Mouse (Mus musculus): ENCODE results near the gene Haus6. TPM values are rescaled to one million over a fixed set of nuclear protein-coding genes. Genes with fewer than 3 reads are reported as not detected.
"Not testable (repeated sequence)": the region's sequence is repeated elsewhere in the genome, so short reads cannot be mapped to it uniquely, and the experiment has no call there.

Gene Haus6
- polyA plus RNA-seq, 1 experiment, result 4.4 TPM

DNA sequence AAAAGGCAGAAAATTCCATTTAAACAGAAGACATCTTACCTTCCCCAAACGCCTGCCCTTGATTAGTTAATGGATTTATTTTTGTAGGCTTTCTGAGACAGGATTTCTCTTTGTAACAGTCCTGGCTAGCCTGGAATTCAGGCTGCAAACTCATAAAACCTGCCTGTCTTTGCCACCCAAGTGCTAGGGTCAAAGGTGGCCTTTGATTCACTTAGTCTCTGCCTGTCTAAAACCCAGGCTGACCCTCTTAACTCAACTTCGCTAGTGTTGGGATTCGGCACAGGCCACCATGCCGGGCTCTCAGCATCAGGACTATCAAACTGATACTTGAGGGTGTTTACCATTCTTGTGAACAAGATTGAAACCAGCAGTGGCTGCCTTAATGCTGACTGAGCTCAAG lies 20.0 kb upstream of the Haus6 start:
- Histone ChIP-seq H3K27me3 (ENCODE audit: control insufficient read depth, insufficient read depth, low read length) (no peaks in the 10 kb centered on the region), H3K27ac (ENCODE audit: insufficient read depth, low read length) (no peak overlapping the region), H3K4me1 (ENCODE audit: control insufficient read depth, insufficient read depth, low read length) (no peaks in the 10 kb centered on the region), H3K4me3 (replicated peaks; ENCODE audit: insufficient read depth, low read depth, low read length) (no peak overlapping the region)
- TF ChIP-seq POLR2A (IDR thresholded peaks at IDR 0.05; ENCODE audit: borderline replicate concordance, insufficient read depth, low read length) (no peak), CTCF (IDR thresholded peaks at IDR 0.05; ENCODE audit: borderline replicate concordance, insufficient read depth, low read depth, low read length) (no peak)
- 88% methylated on average over 4 of the region's 4 CpGs for WGBS
- DNase-seq, result no peak

DNA sequence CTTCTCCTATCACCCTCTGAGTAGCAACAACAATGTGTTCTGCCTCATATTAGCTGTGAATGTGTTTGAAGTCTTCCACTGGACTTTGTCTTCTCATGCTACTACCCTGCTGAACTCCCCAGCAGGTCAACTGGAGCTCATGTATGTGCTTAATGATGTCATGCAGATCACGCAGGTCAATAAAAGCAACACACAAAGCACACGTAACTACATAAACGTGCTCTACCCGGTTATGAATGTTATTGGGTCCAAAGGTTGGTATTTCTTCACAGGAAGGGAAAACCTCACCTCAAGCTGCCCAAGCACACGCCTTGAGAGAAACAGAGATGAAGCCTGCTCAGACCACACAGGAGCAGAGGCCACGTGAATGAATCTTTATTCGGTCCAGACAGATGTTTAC lies 14.6 kb upstream of the Haus6 start:
- not testable (repeated sequence) for H3K4me3 ChIP-seq (replicated peaks; ENCODE audit: insufficient read depth, low read depth, low read length); H3K4me1 ChIP-seq (ENCODE audit: control insufficient read depth, insufficient read depth, low read length); H3K27me3 ChIP-seq (ENCODE audit: control insufficient read depth, insufficient read depth, low read length); DNase-seq; H3K27ac ChIP-seq (ENCODE audit: insufficient read depth, low read length)
- 89% methylated on average over 7 of the region's 7 CpGs for WGBS

DNA sequence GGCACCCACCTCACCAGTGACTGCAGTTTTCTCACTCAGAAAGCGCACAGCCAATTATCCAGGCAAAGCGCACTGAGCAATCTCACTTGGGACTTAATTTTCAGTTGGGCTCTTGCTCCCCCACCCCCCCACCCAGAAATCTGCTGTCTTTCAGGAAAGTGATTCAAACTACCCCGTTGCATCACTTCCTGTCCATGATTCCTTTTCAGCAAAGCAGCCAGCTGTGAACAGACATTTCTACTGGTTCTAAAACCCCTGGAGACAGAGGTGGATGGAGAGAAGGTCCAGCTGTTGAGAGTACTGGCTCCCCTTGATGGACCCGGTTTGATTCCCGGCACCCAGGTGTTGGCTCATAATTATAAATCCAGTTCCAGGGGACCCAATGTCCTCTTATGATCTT lies 13.6 kb upstream of the Haus6 start:
- 81% methylated on average over 5 of the region's 5 CpGs for WGBS
- H3K4me1 ChIP-seq (ENCODE audit: control insufficient read depth, insufficient read depth, low read length), result no peaks in the 10 kb centered on the region
- no peak overlapping the region for H3K4me3 ChIP-seq (replicated peaks; ENCODE audit: insufficient read depth, low read depth, low read length)
- no peak for TF ChIP-seq CTCF (IDR thresholded peaks at IDR 0.05; ENCODE audit: borderline replicate concordance, insufficient read depth, low read depth, low read length)
- TF ChIP-seq POLR2A (IDR thresholded peaks at IDR 0.05; ENCODE audit: borderline replicate concordance, insufficient read depth, low read length), result no peak
- H3K27ac ChIP-seq (ENCODE audit: insufficient read depth, low read length), result no peak overlapping the region
- DNase-seq, result no peak
- H3K27me3 ChIP-seq (ENCODE audit: control insufficient read depth, insufficient read depth, low read length), result no peaks in the 10 kb centered on the region

DNA sequence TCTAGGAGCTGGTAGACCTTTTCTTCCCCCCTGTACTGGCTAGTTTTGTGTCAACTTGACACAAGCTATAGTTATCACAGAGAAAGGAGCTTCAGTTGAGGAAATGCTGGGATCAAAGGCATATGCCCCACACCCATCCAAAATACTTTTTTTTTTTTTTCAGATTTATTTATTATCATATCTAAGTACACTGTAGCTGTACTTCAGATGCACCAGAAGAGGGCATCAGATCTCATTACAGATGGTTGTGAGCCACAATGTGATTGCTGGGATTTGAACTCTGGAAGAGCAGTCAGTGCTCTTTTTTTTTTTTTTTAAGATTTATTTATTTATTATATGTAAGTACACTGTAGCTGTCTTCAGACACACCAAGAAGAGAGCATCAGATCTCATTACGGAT lies 10.7 kb upstream of the Haus6 start:
- DNase-seq; H3K4me3 ChIP-seq (replicated peaks; ENCODE audit: insufficient read depth, low read depth, low read length); H3K4me1 ChIP-seq (ENCODE audit: control insufficient read depth, insufficient read depth, low read length); H3K27ac ChIP-seq (ENCODE audit: insufficient read depth, low read length); H3K27me3 ChIP-seq (ENCODE audit: control insufficient read depth, insufficient read depth, low read length): not testable (repeated sequence)
- 96% methylated on average over 1 of the region's 1 CpGs for WGBS

DNA sequence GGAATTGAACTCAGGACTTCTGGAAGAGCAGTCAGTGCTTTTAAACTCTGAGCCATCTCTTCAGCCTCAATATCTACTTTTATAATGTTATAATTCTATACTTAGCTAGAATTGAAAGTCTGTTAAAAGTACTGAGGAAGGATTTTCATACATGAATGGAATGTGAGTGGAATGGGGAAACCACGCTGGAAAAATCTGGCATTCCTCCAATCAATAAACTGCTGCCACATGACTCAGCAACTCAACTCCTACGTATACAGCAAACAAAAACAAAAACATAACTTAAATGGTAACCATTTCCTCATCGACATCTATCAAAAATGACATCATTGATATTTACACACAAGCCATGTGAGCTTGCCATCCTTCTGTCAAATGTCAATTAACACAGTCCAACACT lies 10.3 kb upstream of the Haus6 start:
- Histone ChIP-seq H3K4me3 (replicated peaks; ENCODE audit: insufficient read depth, low read depth, low read length) (no peak overlapping the region), H3K4me1 (ENCODE audit: control insufficient read depth, insufficient read depth, low read length) (no peaks in the 10 kb centered on the region), H3K27ac (ENCODE audit: insufficient read depth, low read length) (no peak overlapping the region), H3K27me3 (ENCODE audit: control insufficient read depth, insufficient read depth, low read length) (no peaks in the 10 kb centered on the region)
- no peak for DNase-seq
- WGBS, result 52% methylated on average over 3 of the region's 3 CpGs
- TF ChIP-seq CTCF (IDR thresholded peaks at IDR 0.05; ENCODE audit: borderline replicate concordance, insufficient read depth, low read depth, low read length), result no peak

DNA sequence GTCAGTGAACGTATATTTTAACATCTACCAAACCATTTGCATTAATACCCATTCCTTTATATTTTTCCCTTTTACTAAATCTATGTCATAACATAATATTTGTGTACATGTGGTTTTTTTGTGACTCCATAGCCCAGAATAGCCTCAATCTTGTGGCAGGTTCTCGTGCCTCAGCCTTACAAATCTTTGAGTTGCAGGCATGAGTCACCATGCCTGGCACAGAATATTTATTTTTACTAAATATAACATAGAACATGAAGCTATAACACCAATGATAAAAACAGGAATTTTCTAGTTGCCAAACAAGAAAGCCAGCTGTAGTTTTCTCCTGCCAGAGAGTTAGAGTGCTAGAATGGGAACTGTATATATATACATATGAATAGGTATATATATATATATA lies 8.7 kb upstream of the Haus6 start:
- no peak for DNase-seq
- Histone ChIP-seq H3K4me1 (ENCODE audit: control insufficient read depth, insufficient read depth, low read length) (no peaks in the 10 kb centered on the region), H3K4me3 (replicated peaks; ENCODE audit: insufficient read depth, low read depth, low read length) (no peak overlapping the region), H3K27ac (ENCODE audit: insufficient read depth, low read length) (no peak overlapping the region), H3K27me3 (ENCODE audit: control insufficient read depth, insufficient read depth, low read length) (no peaks in the 10 kb centered on the region)
- TF ChIP-seq POLR2A (IDR thresholded peaks at IDR 0.05; ENCODE audit: borderline replicate concordance, insufficient read depth, low read length), result no peak
- TF ChIP-seq CTCF (IDR thresholded peaks at IDR 0.05; ENCODE audit: borderline replicate concordance, insufficient read depth, low read depth, low read length), result no peak
- WGBS, result 71% methylated on average over 2 of the region's 2 CpGs

DNA sequence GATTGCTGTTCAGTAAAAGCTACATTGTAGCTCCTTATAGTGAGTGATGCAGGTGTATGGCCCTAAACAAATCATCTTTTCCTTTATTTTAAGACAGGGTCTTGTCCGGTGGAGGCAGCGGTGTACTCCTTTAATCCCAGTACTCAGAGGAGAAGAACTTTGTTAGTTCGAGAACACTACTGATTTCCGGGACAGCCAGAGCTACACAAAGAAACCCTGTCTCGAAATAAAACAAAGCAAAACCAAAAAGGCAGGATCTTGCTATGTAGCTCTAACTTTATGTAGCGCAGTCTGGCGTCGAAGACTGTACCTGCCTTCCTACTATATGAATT lies 400 bp upstream of the Haus6 start:
- peak overlapping the region; percentile 70 for H3K4me3 ChIP-seq (replicated peaks; ENCODE audit: insufficient read depth, low read depth, low read length)
- no peak overlapping the region for H3K27ac ChIP-seq (ENCODE audit: insufficient read depth, low read length)
- no peaks in the 10 kb centered on the region for H3K4me1 ChIP-seq (ENCODE audit: control insufficient read depth, insufficient read depth, low read length)
- TF ChIP-seq CTCF (IDR thresholded peaks at IDR 0.05; ENCODE audit: borderline replicate concordance, insufficient read depth, low read depth, low read length) (no peak), POLR2A (IDR thresholded peaks at IDR 0.05; ENCODE audit: borderline replicate concordance, insufficient read depth, low read length) (no peak)
- DNase-seq, result no peak
- 33% methylated on average over 8 of the region's 8 CpGs for WGBS
- H3K27me3 ChIP-seq (ENCODE audit: control insufficient read depth, insufficient read depth, low read length), result no peaks in the 10 kb centered on the region

DNA sequence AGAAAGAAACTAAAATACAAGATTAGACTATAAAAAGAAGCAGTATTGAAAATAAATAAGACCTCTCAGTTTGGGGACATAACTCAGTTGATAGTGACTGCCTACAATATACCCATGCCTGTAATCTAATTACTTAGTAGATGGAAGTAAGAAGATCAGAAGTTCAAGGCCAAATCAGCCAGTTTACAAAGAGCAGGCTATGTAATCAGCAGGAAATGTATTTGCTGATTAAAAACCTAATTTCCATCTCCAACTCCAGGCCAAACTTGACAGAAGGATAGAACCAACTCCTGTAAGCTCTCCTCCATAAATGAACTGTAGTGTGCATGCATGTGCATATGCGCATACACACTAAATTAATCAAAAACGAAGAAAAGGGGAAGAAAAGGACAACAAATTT lies 20.6 kb downstream of the Haus6 start:
- Histone ChIP-seq H3K4me1 (ENCODE audit: control insufficient read depth, insufficient read depth, low read length) (no peaks in the 10 kb centered on the region), H3K4me3 (replicated peaks; ENCODE audit: insufficient read depth, low read depth, low read length) (no peak overlapping the region), H3K27ac (ENCODE audit: insufficient read depth, low read length) (no peak overlapping the region), H3K27me3 (ENCODE audit: control insufficient read depth, insufficient read depth, low read length) (no peaks in the 10 kb centered on the region)
- TF ChIP-seq CTCF (IDR thresholded peaks at IDR 0.05; ENCODE audit: borderline replicate concordance, insufficient read depth, low read depth, low read length) (no peak), POLR2A (IDR thresholded peaks at IDR 0.05; ENCODE audit: borderline replicate concordance, insufficient read depth, low read length) (no peak)
- no peak for DNase-seq
- WGBS, result 93% methylated on average over 2 of the region's 2 CpGs

DNA sequence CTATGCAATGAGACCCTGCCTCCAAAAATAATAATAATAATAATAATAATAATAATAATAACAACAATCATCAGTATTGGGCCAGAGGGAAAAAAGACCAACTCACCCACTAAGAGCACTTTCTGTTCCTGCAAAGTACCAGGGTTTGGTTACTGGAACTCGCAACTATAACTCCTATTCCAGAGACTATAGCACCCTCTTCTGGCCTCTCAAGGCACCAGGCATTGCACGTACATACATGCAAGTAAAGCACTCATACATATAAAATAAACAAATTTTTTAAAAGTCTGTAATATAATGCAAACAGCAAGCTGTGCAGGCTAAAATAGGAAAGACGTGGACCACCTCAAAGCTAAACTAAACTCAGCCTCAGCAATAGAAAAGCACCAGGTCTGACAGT lies 23.6 kb downstream of the Haus6 start:
- no peaks in the 10 kb centered on the region for H3K4me1 ChIP-seq (ENCODE audit: control insufficient read depth, insufficient read depth, low read length)
- TF ChIP-seq CTCF (IDR thresholded peaks at IDR 0.05; ENCODE audit: borderline replicate concordance, insufficient read depth, low read depth, low read length), result no peak
- no peak for TF ChIP-seq POLR2A (IDR thresholded peaks at IDR 0.05; ENCODE audit: borderline replicate concordance, insufficient read depth, low read length)

More for the DNA sequence above, 23.6 kb downstream of the Haus6 start:
- WGBS, result 92% methylated on average over 3 of the region's 3 CpGs
- Histone ChIP-seq H3K27ac (ENCODE audit: insufficient read depth, low read length) (no peak overlapping the region), H3K27me3 (ENCODE audit: control insufficient read depth, insufficient read depth, low read length) (no peaks in the 10 kb centered on the region), H3K4me3 (replicated peaks; ENCODE audit: insufficient read depth, low read depth, low read length) (no peak overlapping the region)
- DNase-seq, result no peak
